Mouse (Mus musculus) retina, adult 2 months (tissue): ENCODE results near the gene Swsap1.

Experiments used
- DNase-seq: peaks from one replicate; pipeline ENCODE4 v3.0.0-alpha.2; 2012; ENCODE audit warnings: low read depth, low spot score

Swsap1 gene

DNA sequence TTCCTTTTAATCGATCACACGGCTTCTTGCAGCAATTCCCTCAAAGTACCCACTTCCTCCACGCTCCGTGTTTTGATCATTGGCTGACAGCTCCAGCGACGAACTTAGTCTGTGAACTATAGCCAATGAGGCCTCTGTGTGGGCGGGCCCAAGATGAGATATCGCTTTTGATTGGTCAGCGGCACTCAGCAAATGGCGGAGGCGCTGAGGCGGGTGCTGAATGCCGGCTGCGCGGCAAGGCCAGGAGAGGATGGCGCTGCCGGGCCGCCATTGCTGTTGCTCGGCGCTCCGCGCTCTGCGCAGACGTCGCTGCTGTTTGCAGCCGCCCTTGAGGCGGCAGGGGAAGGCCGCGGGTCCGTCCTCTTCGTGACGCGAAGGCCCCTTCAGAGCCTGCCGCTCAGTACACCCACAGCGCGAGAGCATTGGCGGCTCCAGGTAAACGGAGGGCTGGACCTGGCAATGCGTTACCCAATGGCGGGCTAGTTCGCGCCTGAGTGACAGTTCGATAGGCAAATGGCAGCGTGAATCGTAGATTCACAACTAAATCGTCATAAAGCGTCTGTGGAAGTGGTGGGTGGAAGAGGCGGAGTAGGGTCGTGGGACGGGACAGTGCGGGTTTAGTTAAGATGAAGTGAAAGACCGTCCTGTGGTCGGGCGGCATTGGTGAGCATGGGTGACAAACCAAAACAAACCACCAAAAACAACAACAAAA is at the start of gene Swsap1:
Swsap1 (plus strand) TSS at position 186 of the 712 bp plus-strand sequence.
- DNase-seq = peak; percentile 97

GRCm38 (mm10) chr9:21908216-21908615 is 47.3 kb upstream of the Swsap1 start:
- no peak for DNase-seq

GRCm38 (mm10) chr9:21909474-21910223 is 45.9 kb upstream of the Swsap1 start:
- no peak for DNase-seq

DNA sequence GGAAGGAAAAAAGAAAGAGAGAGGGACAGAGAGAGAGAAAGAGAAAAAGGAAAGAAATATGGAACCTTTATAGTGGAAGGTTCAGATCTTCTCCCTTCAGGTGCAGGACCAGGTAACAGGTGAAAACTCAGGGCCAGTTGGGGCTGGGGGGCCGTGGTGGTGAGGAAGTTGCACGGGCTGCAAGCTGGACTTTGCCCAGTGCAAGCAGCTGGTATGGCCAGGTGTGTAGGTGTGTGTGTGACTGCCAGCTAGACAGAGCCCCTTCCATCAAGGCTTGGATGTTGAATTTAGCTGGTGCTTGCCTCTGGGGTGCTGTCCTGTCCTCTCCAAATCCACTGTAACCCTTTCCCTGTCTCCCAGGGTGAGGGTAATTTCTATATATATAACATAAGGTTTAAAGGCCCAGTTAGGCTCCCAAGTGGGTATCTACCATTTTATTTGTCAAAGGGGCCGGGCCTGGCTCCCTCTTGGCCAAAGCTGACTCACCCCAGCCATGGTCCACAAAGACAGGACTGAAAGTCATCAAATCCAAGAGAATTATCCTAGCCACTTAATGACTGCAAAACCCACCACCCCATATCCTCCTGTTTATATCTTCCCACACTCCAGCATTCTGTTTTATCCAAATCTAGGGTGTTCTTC is 38.6 kb upstream of the Swsap1 start:
- no peak for DNase-seq

- DNase-seq = no peak
These were observed 38.0 kb upstream of the Swsap1 start for GRCm38 (mm10) chr9:21917493-21918034.

GRCm38 (mm10) chr9:21918035-21918592 is 37.4 kb upstream of the Swsap1 start, which contains the start of gene Rab3d:
Gene Rab3d, minus strand, starts transcription at chr9:21918192.
- peak; percentile 80 for DNase-seq

DNA sequence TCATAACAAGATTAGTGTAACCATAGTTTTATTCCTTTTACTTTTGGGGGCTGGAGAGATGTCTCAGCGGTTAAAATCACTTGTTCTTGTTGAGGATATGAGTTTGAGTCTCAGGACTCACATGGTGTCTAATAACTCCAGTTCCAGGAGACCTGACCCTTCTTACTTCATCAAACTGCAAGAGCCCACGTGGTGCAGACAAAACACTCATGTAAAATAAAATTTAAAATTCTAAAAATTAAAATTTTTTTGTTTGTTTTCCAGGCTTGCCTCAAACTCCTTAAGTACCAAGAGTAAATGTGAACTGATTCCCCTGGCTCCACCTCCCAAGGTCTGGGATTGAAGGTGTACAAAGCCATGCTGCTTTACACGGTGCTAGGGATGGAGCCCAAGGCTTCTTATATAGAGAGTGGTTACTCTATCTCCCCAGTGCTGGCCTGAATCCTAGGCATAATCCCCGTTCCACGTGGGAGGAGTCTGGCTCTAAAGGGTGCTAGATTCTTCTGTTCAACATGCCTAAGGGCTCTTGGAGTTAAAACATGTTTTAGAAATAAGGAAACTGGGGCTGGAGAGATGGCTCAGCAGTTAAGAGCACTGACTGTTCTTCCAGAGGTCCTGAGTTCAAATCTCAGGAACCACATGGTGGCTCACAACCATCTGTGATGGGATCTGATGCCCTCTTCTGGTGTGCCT is 36.7 kb upstream of the Swsap1 start:
- DNase-seq = no peak

GRCm38 (mm10) chr9:21923036-21923435 is 32.5 kb upstream of the Swsap1 start:
- no peak for DNase-seq

GRCm38 (mm10) chr9:21923490-21924098 is 32.0 kb upstream of the Swsap1 start:
- DNase-seq = no peak

- no peak for DNase-seq
These were observed 31.5 kb upstream of the Swsap1 start for GRCm38 (mm10) chr9:21924099-21924493.

- DNase-seq = no peak
These were observed 30.5 kb upstream of the Swsap1 start for GRCm38 (mm10) chr9:21925034-21925433.

DNA sequence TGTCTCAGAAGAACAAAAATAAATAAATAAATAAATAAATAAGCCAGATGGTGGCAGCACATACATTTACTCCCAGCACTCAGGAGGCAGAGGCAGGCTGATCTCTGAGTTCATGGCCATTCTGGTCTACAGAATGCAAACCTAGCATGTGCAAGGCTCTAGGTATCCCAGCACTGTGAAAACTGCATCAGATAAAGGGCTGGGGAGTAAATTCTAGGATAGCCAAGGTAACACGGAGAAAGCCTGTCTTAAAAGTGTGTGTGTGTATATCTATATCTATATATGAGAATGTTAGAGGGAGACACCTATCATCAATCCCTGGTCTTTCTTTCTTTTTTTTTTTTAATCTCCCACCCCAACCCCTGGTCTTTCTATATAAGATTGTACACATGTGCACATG is 30.0 kb upstream of the Swsap1 start:
- DNase-seq = no peak

DNA sequence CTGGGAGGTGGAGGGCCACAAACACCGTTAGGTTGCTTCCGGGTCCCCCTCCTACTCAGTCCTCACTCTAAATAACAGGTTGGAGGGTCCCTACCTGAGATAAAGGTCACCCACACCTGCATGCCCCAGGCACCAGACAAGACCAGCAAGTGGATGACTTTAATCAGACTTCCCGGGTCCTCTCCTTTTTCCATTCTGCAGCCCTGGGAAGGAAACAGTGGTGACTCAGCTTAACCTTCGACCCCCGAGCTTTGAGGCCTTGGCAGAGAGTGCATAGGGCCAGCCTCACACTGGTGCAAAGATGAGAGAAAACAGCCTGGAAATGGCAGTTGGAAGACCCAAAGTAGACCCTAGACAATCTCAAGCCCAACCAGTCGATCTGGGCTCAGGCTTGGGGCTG is 29.4 kb upstream of the Swsap1 start:
- no peak for DNase-seq

- DNase-seq = no peak
These were observed 28.8 kb upstream of the Swsap1 start for GRCm38 (mm10) chr9:21926784-21927183.

DNA sequence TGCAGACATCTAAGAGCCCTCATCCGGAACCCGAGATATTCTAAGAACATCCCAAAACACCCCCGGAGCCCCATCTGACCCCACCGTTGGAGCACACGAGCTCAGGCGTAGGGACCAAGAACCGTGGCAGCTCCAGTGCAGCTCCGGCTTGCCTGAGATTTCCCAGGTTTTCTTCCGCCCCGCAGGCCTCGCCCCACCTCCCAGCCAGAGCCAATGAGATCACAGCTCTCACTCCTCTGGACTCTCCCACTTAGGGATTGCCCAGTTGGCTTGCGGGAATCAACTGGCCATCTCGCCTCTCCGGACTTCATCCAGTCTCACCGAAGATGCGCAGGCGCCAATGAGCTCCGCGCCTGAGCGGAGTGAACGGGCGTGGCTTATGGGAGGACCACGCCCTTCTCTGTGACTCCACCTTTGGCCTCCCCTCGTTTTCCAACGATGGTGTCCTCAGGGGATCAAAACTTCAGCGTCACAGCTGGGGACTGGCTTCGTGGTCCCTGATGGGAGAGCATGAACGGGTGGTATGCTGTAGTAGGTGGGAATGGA is 28.3 kb upstream of the Swsap1 start, which contains the start of the genes Ccdc159 and Tmem205:
Ccdc159 (plus strand) TSS at position 264 of the 546 bp plus-strand sequence.
Tmem205 (minus strand) TSS at position 349 of the 546 bp plus-strand sequence.
- DNase-seq = peak; percentile 90

- DNase-seq = no peak
These were observed 26.3 kb upstream of the Swsap1 start for GRCm38 (mm10) chr9:21929208-21929607.

DNA sequence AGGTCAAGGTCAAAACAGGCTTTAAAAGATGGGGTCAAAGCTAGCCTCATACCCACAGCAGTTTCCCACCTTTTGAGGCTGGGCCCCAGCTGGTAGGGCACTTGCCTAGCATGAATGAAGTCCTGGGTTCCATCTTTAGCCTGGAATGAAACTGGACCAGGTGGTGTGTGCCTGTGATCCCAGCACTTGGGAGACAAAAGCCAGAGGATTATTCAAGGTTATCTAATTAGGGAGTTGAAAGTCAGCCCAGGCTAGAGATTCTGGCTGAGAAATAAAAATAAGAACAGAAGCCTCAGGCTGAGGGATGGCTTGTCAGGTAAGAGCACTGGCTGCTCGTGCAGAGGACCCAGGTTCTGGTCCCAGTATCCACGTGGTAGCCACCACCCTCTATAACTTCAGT is 23.5 kb upstream of the Swsap1 start:
- DNase-seq = no peak

GRCm38 (mm10) chr9:21932445-21933137 is 23.0 kb upstream of the Swsap1 start:
- DNase-seq = no peak

DNA sequence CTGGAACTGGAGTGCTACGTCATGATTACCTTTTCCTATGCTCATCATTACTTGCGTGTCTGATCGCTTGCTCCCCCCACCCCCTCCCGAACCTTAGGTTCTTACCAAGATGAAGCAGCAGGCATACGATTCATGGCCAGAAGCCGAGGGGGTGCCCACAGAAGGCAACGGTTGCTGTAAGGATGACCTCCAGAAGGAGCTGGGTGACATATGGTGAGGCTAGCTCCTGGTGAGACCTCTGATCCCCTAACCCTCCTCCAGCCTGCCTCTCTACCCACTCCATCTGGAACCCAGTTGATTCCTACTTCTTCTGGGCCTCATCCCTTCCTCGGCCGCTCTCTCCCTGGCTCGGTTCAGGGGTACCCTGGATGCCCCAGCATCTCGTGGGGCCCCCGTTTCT is 21.5 kb upstream of the Swsap1 start:
- no peak for DNase-seq
